Mouse (Mus musculus): ENCODE measurements around the gene Phb. TPM values are rescaled to one million over a fixed set of nuclear protein-coding genes. Genes with fewer than 3 reads are reported as not detected.
A peak's percentile ranks its signal among the peaks of the same experiment; 100 is the strongest.

Gene Phb
- total and polyA plus RNA-seq, 2 experiments: 137 to 189 TPM

DNA sequence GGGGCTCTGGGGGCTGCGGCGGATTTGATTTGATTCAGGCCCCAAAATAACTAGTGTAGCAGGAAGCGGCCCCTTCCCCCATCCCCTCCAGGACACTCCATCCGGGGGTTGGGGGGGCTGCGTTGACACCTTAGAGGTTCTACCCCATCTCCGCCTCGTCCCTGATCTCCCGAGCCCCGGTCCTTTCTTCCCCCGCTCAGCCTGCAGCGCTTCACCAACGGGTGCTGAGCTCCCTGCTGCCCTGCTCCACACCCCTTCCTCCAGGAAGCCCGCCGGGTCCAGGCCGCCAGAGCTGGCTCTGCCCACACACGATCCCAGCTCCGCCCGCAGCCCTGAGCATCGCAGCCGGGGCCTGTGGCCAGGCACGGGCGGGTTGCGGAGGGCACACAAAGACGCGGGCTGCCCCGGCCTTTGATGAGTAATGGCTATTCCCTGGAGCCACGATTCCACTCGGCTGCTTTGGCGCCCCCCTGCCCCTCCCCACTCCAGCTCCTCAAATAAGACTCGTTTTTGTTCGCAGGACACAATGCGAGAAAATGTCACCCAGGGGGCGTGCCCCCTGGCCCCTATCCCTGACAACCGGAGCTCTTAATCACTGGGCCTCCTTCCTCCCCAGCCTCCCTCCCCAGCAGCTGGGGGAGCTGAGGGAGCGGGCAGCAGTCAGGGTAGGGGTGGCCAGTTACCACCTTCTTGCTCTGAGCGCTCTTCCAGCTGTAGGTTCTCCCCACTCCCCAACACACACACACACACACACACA, 21.2 kb upstream of the Phb start:
- H3K4me1 ChIP-seq (ENCODE audit: control insufficient read depth, insufficient read depth, low read length): no peaks in the 10 kb centered on the region
- H3K4me3 ChIP-seq (ENCODE audit: insufficient read depth, low read depth, low read length): no peak overlapping the region
- DNase-seq (ENCODE audit: extremely low read depth, low read depth, low spot score): no peak
- no peaks in the 10 kb centered on the region for H3K79me2 ChIP-seq (ENCODE audit: control insufficient read depth, insufficient read depth, low read length)
- no peak overlapping the region for H3K9ac ChIP-seq (ENCODE audit: low read depth, low read length)
- H3K36me3 ChIP-seq (ENCODE audit: control insufficient read depth, insufficient read depth, low read length): no peaks in the 10 kb centered on the region
- WGBS: 11% methylated on average over 36 of the region's 36 CpGs
- H3K27me3 ChIP-seq (ENCODE audit: control insufficient read depth, insufficient read depth, low read length): peaks cover 5% of the 10 kb centered on the region
- TF ChIP-seq POLR2A (IDR thresholded peaks at IDR 0.05; ENCODE audit: extremely low read depth, insufficient read depth, low read length) (no peak), CTCF (IDR thresholded peaks at IDR 0.05; ENCODE audit: low read depth, low read length) (no peak)
- no peak overlapping the region for H3K27ac ChIP-seq (replicated peaks; ENCODE audit: insufficient read depth, low read depth, low read length)

DNA sequence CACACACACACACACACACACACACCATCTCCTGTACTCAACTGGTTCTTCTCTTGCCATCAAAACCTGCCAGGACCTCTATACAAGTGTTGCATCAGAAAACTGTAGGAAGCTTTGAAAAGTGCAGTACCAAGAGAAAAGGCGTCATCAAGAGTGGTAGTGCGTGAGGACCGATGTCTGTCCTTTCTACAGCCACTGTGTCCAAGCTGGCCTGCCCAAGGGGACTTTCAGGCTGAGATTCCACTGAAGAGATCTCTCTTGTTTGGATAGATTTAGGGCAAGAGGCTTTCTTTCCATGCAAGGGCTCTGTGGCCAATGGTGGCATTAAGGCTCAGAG, 20.6 kb upstream of the Phb start:
- Histone ChIP-seq H3K9ac (ENCODE audit: low read depth, low read length) (no peak overlapping the region), H3K27me3 (ENCODE audit: control insufficient read depth, insufficient read depth, low read length) (peaks cover 5% of the 10 kb centered on the region), H3K79me2 (ENCODE audit: control insufficient read depth, insufficient read depth, low read length) (no peaks in the 10 kb centered on the region), H3K4me3 (ENCODE audit: insufficient read depth, low read depth, low read length) (no peak overlapping the region), H3K36me3 (ENCODE audit: control insufficient read depth, insufficient read depth, low read length) (no peaks in the 10 kb centered on the region), H3K27ac (replicated peaks; ENCODE audit: insufficient read depth, low read depth, low read length) (no peak overlapping the region), H3K4me1 (ENCODE audit: control insufficient read depth, insufficient read depth, low read length) (no peaks in the 10 kb centered on the region)
- no peak for DNase-seq (ENCODE audit: extremely low read depth, low read depth, low spot score)
- no peak for TF ChIP-seq CTCF (IDR thresholded peaks at IDR 0.05; ENCODE audit: low read depth, low read length)
- TF ChIP-seq POLR2A (IDR thresholded peaks at IDR 0.05; ENCODE audit: extremely low read depth, insufficient read depth, low read length): no peak
- 70% methylated on average over 3 of the region's 3 CpGs for WGBS

DNA sequence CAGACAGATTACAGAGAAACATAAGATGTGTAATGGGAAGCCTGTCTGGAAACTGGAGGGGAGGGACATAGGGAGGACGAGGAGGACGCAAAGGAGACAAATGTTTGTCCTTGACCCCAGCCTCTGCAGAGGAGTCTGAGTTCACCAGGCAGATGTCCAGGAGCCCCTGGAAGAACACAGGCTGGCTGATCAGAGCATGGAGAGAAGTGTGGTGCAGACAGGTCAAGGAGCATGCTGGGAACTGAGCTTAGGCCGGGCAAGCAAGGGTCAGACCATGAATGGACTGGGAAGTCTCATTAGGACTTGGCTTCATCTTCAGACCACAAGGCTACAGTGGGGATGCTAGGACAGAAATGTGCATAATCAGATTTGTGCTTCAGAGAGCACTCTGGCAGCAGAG, 19.0 kb upstream of the Phb start:
- Histone ChIP-seq H3K4me3 (ENCODE audit: insufficient read depth, low read depth, low read length) (no peak overlapping the region), H3K27ac (replicated peaks; ENCODE audit: insufficient read depth, low read depth, low read length) (no peak overlapping the region), H3K27me3 (ENCODE audit: control insufficient read depth, insufficient read depth, low read length) (peaks cover 5% of the 10 kb centered on the region), H3K36me3 (ENCODE audit: control insufficient read depth, insufficient read depth, low read length) (no peaks in the 10 kb centered on the region), H3K4me1 (ENCODE audit: control insufficient read depth, insufficient read depth, low read length) (no peaks in the 10 kb centered on the region), H3K9ac (ENCODE audit: low read depth, low read length) (no peak overlapping the region), H3K79me2 (ENCODE audit: control insufficient read depth, insufficient read depth, low read length) (no peaks in the 10 kb centered on the region)
- 52% methylated on average over 3 of the region's 3 CpGs for WGBS
- no peak for DNase-seq (ENCODE audit: extremely low read depth, low read depth, low spot score)
- TF ChIP-seq POLR2A (IDR thresholded peaks at IDR 0.05; ENCODE audit: extremely low read depth, insufficient read depth, low read length) (no peak), CTCF (IDR thresholded peaks at IDR 0.05; ENCODE audit: low read depth, low read length) (no peak)

DNA sequence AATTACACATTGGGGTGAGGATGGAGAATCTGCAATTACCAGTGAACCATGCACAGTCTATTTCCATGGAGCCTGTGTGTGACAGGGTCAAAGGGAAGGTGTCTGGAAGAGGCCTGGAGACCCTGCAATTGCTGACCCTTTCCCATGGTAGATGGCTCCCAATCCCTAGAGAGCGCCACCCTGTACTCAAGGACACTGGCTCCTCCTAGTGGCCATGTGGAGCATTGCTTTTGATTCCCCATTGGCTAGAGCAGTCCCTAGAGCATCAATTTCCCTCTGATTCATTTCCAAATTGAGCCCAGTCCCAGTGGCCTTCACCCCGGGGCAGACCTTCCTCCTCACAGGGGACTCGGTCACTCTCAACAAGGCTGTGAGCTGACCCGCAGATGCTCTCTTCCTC, 17.9 kb upstream of the Phb start:
- no peak overlapping the region for H3K27ac ChIP-seq (replicated peaks; ENCODE audit: insufficient read depth, low read depth, low read length)
- peak; percentile 46 for DNase-seq (ENCODE audit: extremely low read depth, low read depth, low spot score)
- peaks cover 5% of the 10 kb centered on the region for H3K27me3 ChIP-seq (ENCODE audit: control insufficient read depth, insufficient read depth, low read length)
- no peaks in the 10 kb centered on the region for H3K36me3 ChIP-seq (ENCODE audit: control insufficient read depth, insufficient read depth, low read length)
- no peak overlapping the region for H3K4me3 ChIP-seq (ENCODE audit: insufficient read depth, low read depth, low read length)
- H3K79me2 ChIP-seq (ENCODE audit: control insufficient read depth, insufficient read depth, low read length): no peaks in the 10 kb centered on the region
- no peak overlapping the region for H3K9ac ChIP-seq (ENCODE audit: low read depth, low read length)
- 1% methylated on average over 4 of the region's 4 CpGs for WGBS
- TF ChIP-seq CTCF (IDR thresholded peaks at IDR 0.05; ENCODE audit: low read depth, low read length) (peak; percentile 88), POLR2A (IDR thresholded peaks at IDR 0.05; ENCODE audit: extremely low read depth, insufficient read depth, low read length) (no peak)
- no peaks in the 10 kb centered on the region for H3K4me1 ChIP-seq (ENCODE audit: control insufficient read depth, insufficient read depth, low read length)

DNA sequence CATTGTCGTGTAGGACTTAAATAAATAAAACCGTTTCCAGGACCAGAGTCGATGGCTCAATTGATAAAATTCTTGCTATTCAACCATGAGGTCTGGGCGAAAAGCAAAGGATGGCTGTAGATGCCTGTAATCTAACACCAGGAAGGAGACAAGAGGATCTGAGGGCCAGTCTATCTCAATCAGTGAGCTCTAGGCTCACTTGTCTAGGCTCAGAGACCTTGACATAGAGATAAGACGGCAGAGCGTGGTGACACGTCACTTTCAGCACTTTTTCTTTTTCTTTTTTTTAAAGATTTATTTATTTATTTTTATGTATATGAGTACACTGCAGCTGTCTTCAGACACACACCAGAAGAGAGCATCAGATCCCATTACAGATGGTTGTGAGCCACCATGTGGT, 17.2 kb upstream of the Phb start:
- Histone ChIP-seq H3K27ac (replicated peaks; ENCODE audit: insufficient read depth, low read depth, low read length) (no peak overlapping the region), H3K27me3 (ENCODE audit: control insufficient read depth, insufficient read depth, low read length) (peaks cover 3% of the 10 kb centered on the region), H3K4me1 (ENCODE audit: control insufficient read depth, insufficient read depth, low read length) (no peaks in the 10 kb centered on the region), H3K36me3 (ENCODE audit: control insufficient read depth, insufficient read depth, low read length) (no peaks in the 10 kb centered on the region), H3K79me2 (ENCODE audit: control insufficient read depth, insufficient read depth, low read length) (no peaks in the 10 kb centered on the region), H3K4me3 (ENCODE audit: insufficient read depth, low read depth, low read length) (no peak overlapping the region), H3K9ac (ENCODE audit: low read depth, low read length) (no peak overlapping the region)
- 45% methylated on average over 7 of the region's 7 CpGs for WGBS
- DNase-seq (ENCODE audit: extremely low read depth, low read depth, low spot score): no peak
- no peak for TF ChIP-seq POLR2A (IDR thresholded peaks at IDR 0.05; ENCODE audit: extremely low read depth, insufficient read depth, low read length)

DNA sequence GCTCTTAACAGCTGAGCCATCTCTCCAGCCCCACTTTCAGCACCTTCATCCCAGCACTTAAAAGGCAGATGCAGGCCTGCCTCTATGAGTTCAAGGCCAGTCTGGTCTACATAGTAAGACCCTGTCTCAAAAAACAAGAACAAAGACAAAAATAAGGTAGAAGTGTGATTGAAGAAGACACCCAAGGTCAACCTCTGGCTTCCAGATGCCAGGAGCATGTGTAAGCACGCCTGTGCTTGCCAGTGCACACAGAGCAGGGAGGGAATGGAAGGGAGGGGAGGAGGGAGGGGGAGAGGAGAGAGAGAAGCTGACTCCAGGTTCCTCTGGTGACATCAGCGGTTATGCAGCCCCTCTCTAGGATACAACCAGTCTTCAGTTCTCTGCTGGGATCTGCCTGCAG, 16.8 kb upstream of the Phb start:
- no peak for TF ChIP-seq POLR2A (IDR thresholded peaks at IDR 0.05; ENCODE audit: extremely low read depth, insufficient read depth, low read length)
- no peak for TF ChIP-seq CTCF (IDR thresholded peaks at IDR 0.05; ENCODE audit: low read depth, low read length)
- peaks cover 3% of the 10 kb centered on the region for H3K27me3 ChIP-seq (ENCODE audit: control insufficient read depth, insufficient read depth, low read length)
- 29% methylated on average over 1 of the region's 2 CpGs for WGBS
- no peaks in the 10 kb centered on the region for H3K4me1 ChIP-seq (ENCODE audit: control insufficient read depth, insufficient read depth, low read length)
- no peaks in the 10 kb centered on the region for H3K79me2 ChIP-seq (ENCODE audit: control insufficient read depth, insufficient read depth, low read length)
- DNase-seq (ENCODE audit: extremely low read depth, low read depth, low spot score): no peak
- H3K4me3 ChIP-seq (ENCODE audit: insufficient read depth, low read depth, low read length): no peak overlapping the region
- no peak overlapping the region for H3K27ac ChIP-seq (replicated peaks; ENCODE audit: insufficient read depth, low read depth, low read length)
- no peak overlapping the region for H3K9ac ChIP-seq (ENCODE audit: low read depth, low read length)
- H3K36me3 ChIP-seq (ENCODE audit: control insufficient read depth, insufficient read depth, low read length): no peaks in the 10 kb centered on the region

Measured in liver, adult 2 months (tissue).